ENCODE assay signal across 8 mouse cellular contexts in genomic region chr6:71048199-71049094, GRCm38 (mm10).
DNase-seq lines count a peak whose midpoint lies in the region; ATAC-seq and TF ChIP-seq lines count a peak whose summit lies in the region.

No protein-coding gene starts in this region.

- no peaks in the 10 kb centered on the region for H3K9me3 ChIP-seq in limb, embryonic 10.5 days (replicated peaks)
- no peaks in the 10 kb centered on the region for H3K9me3 ChIP-seq in midbrain, embryonic 13.5 days

- peaks cover 26% of the 10 kb centered on the region for H3K27me3 ChIP-seq in limb, embryonic 10.5 days (ENCODE audit: low read depth, poor library complexity, severe bottlenecking)
- H3K27me3 ChIP-seq in midbrain, embryonic 13.5 days: peaks cover 26% of the 10 kb centered on the region
- no peaks in the 10 kb centered on the region for H3K27me3 ChIP-seq in thymus, adult 2 months (ENCODE audit: control insufficient read depth, insufficient read depth, low read length)

- TF ChIP-seq POLR2A in thymus, adult 2 months (IDR thresholded peaks at IDR 0.05; ENCODE audit: control insufficient read depth, extremely low read depth, insufficient read depth, low read length, poor library complexity): no peak

- peaks cover 21% of the 10 kb centered on the region for H3K4me1 ChIP-seq in limb, embryonic 10.5 days
- peaks cover 23% of the 10 kb centered on the region for H3K4me1 ChIP-seq in midbrain, embryonic 13.5 days (replicated peaks)
- peaks cover 10% of the 10 kb centered on the region for H3K4me1 ChIP-seq in thymus, adult 2 months (replicated peaks; ENCODE audit: control insufficient read depth, insufficient read depth, low read length)

- peak overlapping the region; percentile 86 for H3K27ac ChIP-seq in limb, embryonic 10.5 days
- no peak overlapping the region for H3K27ac ChIP-seq in midbrain, embryonic 13.5 days
- no peak overlapping the region for H3K27ac ChIP-seq in thymus, adult 2 months (ENCODE audit: control insufficient read depth, insufficient read depth, low read length)

- peak overlapping the region; percentile 87 for H3K4me2 ChIP-seq in midbrain, embryonic 13.5 days (replicated peaks)

- peak; percentile 65 for ATAC-seq in midbrain, embryonic 13.5 days

- TF ChIP-seq CTCF in thymus, adult 2 months (IDR thresholded peaks at IDR 0.05; ENCODE audit: borderline replicate concordance, control insufficient read depth, extremely low read depth, insufficient read depth, low read length, poor library complexity): no peak

- peak; percentile 16 to 20 for DNase-seq in layer of hippocampus, postnatal 10 days (ENCODE audit: low spot score in 2 of 2)
- DNase-seq in layer of hippocampus, postnatal 25 days (ENCODE audit: extremely low spot score in 1 of 2, low spot score in 1 of 2): no peak
- DNase-seq in adrenal gland, postnatal 36 days: peak; percentile 7 to 49
- peak; percentile 41 for DNase-seq in forelimb bud, embryonic 11.5 days (ENCODE audit: low read depth, low spot score)
- peak; percentile 77 for DNase-seq in limb, embryonic 10.5 days (ENCODE audit: low spot score)
- peak; percentile 43 for DNase-seq in thymus, adult 2 months
- DNase-seq in left cerebral cortex, adult 9 months (ENCODE audit: low spot score in 2 of 2): no peak

- 2% methylated on average over 38 of the region's 38 CpGs for WGBS in limb, embryonic 10.5 days
- 2% methylated on average over 38 of the region's 38 CpGs for WGBS in midbrain, embryonic 13.5 days
- 2% methylated on average over 38 of the region's 38 CpGs for WGBS in thymus, adult 2 months

- peak overlapping the region; percentile 58 for H3K4me3 ChIP-seq in limb, embryonic 10.5 days
- H3K4me3 ChIP-seq in midbrain, embryonic 13.5 days (replicated peaks): peak overlapping the region; percentile 44
- peak overlapping the region; percentile 33 for H3K4me3 ChIP-seq in thymus, adult 2 months (ENCODE audit: control insufficient read depth, insufficient read depth, low read length)

- peak overlapping the region; percentile 63 for H3K9ac ChIP-seq in midbrain, embryonic 13.5 days (replicated peaks)

- no peaks in the 10 kb centered on the region for H3K36me3 ChIP-seq in limb, embryonic 10.5 days
- no peaks in the 10 kb centered on the region for H3K36me3 ChIP-seq in midbrain, embryonic 13.5 days
- no peaks in the 10 kb centered on the region for H3K36me3 ChIP-seq in thymus, adult 2 months (ENCODE audit: control insufficient read depth, insufficient read depth, low read length)

Comparison
In these comparisons a context has a peak if more than half of its experiments do, and no peak if none do; other contexts are left out.
1. DNase-seq: peak in layer of hippocampus, postnatal 10 days (2 of 2), adrenal gland, postnatal 36 days (2 of 2), forelimb bud, embryonic 11.5 days (single experiment), limb, embryonic 10.5 days (single experiment) and thymus, adult 2 months (single experiment); none in layer of hippocampus, postnatal 25 days (0 of 2) and left cerebral cortex, adult 9 months (0 of 2).
2. Peak in every context shown above with its lines, with median percentiles within 50 percentile points of each other: H3K4me3 ChIP-seq.